Mouse (Mus musculus): Measurements from ENCODE around the gene Igfbp5. TPM values are rescaled to one million over a fixed set of nuclear protein-coding genes. Genes with fewer than 3 reads are reported as not detected.

Igfbp5 gene
- total RNA-seq, 2 experiments from 2014 or later: 69.7 to 72.5 TPM

DNA sequence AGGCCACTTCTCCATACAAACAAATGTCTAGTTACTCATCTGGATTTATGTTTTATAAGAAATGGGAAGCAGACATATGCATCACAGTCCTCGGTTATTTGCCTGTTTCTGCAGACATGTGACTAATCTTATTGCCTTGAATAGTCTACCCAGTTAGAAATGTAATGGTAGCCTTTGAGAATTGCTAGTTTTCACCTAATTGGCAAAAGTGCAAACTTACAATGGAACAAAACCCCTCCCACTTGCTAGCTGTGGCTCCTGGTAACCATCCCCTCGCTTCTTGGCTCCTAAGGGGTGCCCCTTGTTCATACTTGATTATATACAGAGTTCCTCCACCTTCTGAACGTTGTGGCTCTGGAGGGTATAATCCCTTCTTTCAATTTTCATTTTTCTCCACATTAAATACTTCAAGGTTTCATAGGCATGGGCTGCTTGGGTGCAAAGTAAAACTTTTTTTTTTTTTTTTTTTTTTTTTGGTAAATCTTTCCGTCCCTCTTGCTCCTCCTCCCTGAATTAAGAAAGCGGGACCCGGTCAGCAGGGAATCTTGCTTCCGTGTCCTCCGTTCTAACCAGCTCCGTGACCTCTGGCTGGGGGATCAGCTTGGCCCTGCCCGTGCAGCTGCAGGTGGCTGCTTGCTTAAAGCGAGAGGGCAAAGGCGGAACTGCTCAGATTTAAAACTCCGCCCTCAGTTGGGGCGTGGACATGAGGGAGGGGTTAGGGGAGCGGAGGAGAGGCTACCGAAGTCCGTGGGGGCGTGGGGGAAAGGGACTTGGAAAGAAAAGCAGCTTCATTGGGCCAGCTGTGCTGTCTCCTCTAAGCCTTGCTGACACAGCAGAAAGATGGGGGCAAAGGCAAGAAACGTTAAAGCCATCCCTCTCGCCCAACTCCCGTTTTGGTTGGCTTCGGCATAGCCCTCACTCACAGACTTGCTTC is 4.7 kb downstream of the Igfbp5 start:
- DNase-seq (ENCODE audit: extremely low spot score in 1 of 2, low spot score in 1 of 2): peak in 1 of 2 experiments; percentile 44

DNA sequence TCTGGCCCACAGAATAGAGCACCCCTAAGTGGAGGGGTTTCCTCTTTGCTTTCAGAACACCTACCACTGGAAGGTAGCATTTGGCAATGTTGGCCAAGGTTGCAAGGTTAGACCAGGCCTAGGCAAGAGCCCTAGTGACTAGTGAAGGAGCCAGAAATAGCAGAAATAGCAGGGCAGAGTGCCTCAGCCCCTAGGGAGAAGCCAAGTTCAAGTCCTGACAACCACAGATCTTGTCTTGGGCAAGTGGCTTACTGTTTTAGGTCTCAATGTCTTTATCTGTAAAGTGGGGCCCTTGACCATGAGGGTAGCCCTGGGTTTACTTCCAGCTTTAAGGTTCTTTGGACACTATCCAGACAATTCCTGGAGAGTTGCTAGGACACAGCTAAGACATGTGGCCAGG is 5.4 kb downstream of the Igfbp5 start:
- DNase-seq (ENCODE audit: extremely low spot score in 1 of 2, low spot score in 1 of 2): no peak

DNA sequence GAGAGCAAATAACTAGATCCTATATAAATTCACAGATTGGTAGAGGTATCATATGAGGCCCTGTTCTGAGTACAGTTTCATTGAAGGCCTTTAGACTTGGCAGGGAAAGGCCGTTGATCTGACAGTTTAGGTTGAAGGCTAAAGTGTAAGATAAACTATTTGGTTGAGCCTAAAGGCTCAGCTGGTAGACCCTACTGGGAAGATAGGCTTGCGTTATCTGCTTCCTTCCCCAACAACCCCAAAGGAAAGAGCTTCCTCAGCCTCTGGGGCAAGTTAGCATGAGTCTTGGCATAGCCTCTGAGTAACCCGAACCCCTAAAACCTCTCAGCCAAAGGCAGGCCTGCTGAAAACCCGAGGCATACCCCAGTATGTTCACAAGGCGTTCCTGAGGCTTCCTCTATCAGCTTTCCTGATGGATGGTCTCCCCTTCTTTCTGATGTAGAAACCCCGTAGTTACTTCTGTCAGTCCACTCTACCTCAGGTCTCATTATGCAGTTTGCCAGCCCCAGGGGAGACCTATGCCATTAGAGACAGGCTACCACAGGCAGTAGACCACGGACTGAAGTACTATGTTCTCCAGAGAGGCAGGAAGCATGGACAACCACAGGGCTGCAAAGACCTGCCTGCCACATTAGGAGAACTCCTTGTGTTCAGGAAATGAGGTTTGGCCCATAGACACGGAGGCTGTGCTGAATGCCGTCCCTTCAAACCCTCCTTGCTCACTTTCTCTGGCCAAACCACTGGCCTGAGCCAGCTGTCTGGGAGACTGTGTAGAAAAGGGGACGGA is 6.1 kb downstream of the Igfbp5 start:
- no peak for DNase-seq (ENCODE audit: extremely low spot score in 1 of 2, low spot score in 1 of 2)

DNA sequence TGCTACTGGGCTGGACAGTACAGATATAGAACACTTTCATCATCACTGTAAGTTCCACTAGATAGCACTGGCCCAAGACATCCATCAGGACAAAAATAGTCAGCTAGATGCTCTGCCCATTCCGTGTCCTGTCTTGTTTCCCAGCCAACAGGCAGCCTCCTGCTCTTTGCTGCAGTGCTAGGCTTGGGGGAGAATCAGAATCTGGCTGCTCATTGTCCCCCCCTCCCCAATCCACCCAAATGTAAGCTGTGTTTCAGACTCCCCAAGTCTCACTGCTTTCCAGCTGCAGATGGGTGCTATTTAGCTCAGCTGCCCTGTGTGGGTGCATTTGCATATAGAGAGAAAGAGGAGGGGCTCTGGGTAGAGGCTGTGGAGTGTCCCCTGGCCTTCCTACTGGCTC is 7.3 kb downstream of the Igfbp5 start:
- no peak for DNase-seq (ENCODE audit: extremely low spot score in 1 of 2, low spot score in 1 of 2)

DNA sequence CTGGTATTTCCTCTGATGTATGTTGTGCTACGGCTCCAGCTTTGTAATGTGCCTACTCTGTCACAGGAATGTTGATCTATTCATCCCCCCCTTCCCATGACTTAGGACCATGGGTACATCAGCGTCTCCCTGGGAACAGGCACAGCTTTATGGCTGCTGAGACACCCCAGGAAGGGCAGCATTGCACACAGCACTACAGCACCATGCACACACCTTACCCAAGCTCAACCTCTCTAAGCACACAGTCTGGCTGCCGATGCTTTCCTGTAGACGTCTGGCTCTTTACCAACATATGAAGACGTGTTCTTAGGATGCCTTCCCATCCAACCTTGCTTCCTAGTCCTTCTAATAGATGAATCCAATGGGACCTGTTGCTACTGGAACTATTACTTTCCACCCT is 8.3 kb downstream of the Igfbp5 start:
- DNase-seq (ENCODE audit: extremely low spot score in 1 of 2, low spot score in 1 of 2): no peak

DNA sequence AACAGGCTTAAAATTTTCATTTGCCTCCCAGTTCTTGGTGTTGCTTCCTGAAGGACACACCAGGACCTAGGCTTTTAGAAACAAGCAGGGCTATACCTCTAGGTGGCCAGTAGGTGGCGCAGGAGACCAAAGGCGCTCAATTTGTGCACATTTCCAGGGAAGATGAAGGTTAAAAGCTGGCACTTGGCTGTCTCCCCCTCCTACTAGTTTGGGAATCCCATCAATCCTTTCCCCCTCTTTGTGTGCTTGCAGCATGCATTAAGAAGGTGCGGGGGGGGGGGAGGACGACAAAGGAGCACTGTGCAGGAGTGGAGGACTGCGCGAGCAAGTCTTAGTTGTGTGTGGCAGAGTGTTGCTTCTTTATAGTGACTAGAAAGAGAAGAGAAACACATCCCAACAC is 8.8 kb downstream of the Igfbp5 start:
- DNase-seq (ENCODE audit: extremely low spot score in 1 of 2, low spot score in 1 of 2): peak; percentile 73 to 92

DNA sequence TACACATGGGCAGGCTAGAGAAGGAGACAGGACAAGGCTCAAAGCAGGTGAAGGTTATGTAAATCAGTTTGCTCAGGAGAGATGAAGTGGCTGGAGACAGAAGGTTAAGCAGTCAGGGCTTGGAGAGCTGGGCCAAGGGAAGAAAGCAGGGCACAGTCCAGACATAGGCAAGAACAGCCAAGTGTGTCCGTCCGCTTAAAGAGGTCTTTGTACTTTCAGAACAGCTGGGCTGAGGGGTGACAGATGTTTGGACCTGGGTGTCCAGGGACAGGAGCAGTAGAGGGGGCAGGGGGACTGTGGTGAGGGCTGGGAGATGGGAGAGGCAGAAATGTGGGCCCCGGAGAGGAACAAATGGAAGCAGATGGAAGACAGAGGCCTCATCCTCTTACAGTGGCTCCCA is 10.4 kb downstream of the Igfbp5 start:
- DNase-seq (ENCODE audit: extremely low spot score in 1 of 2, low spot score in 1 of 2): no peak

DNA sequence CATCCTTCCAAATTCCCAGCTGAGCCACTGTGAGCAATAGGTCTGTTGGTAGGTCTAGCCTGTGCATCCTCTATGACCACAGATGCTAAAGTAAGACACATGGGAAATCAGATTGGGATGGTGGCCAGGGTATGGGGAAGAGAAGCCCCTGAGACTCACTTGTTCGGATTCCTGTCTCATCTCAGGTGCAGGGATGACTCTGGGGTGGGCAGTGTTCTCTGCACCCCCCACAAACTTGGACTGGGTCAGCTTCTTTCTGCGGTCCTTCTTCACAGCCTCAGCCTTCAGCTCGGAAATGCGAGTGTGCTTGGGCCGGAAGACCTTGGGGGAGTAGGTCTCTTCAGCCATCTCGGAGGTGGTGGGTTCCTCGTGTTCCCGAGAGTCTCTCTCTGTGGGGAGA is 11.0 kb downstream of the Igfbp5 start:
- no peak for DNase-seq (ENCODE audit: extremely low spot score in 1 of 2, low spot score in 1 of 2)

DNA sequence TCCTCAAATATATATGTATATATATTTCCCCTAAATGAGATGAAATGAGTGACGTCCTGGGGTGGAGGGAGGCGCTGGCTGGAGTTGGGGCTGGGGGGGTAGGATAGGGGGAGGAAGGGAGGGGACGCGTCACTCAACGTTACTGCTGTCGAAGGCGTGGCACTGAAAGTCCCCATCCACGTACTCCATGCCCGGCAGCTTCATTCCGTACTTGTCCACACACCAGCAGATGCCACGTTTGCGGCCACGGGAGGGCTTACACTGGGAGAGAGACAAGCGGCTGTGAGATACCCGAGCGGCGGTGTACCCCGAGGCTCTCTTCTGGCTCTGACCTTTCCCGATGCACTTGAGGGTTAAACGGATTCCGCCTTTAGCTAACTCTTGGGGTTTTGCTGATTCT is 12.4 kb downstream of the Igfbp5 start:
- DNase-seq (ENCODE audit: extremely low spot score in 1 of 2, low spot score in 1 of 2): no peak

DNA sequence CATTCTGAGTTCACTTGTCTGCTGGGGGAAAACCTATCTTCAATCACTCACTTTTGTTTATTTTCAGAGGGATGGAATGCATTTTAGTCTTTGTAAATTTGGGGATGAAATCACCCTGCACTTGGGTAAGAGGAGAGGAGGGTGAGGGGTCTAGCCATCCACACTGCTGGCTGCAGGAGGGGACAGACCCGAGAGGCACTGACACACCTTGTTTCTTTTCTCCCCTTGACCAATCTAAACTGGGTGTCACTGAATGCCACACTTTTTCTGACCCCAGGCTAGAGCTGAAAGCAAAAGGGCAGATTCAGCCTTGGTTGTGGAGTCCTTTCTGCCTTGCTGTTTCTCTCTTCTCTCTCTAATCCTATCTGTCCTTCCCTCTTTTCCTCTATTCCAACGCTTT is 13.0 kb downstream of the Igfbp5 start:
- no peak for DNase-seq (ENCODE audit: extremely low spot score in 1 of 2, low spot score in 1 of 2)

DNA sequence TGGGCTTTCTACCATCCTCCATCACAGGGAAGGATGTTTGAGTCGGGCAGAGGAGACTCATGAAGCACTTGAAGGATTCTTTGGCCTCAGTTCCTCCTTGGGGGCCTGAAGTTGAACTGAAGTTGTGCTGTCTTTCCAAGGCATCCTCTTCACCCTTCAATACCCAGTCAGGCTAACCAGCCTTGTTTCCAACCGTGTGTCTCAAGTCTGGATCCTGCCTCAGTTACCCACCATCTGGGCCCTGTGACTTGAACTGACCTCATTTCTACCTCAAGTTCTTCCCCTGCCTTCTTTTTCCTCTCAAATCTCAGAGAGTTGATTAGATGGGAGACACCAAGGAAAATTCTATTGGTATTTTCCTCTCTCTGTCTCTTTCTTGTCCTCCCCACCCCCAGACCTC is 14.2 kb downstream of the Igfbp5 start:
- DNase-seq (ENCODE audit: extremely low spot score in 1 of 2, low spot score in 1 of 2): no peak

DNA sequence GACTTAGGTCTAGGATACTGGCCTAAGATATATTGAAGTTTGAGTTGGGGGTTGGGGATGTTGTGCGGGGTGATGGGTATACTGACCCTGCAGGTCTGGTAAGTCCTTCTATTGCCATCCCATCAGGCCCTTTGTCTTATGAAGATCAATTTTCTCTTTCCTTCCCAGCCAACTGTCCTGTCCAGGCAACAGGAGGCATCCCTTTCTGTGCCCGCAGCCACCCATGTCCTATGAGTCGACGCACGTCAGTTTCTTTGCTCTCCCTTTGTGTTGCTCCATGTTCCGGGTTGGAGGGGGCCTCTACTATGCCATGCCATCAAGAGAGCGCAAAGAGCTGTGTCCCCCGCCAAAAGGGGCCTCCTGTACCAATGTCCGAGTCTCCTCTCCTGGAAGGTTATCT is 14.7 kb downstream of the Igfbp5 start:
- no peak for DNase-seq (ENCODE audit: extremely low spot score in 1 of 2, low spot score in 1 of 2)

DNA sequence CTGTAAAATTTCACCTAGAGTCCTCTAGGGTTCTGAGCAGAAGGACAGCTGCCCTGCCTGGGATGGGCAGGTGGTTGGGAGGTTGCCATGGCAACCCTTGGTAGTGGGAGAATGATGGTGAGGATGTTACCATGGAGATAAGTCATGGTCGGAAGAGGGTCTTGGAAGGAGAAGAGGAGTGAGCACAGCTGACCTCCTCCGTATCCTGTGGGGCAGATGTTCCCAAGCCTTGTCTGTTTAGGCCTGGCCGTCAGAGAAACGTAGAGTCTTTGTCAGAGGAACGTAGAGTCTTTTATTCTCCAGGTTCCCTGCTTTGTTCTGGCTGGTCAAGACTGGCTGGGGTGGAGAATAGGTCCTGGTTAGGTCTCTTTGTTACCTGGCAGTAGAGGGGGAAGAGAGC is 15.8 kb downstream of the Igfbp5 start:
- no peak for DNase-seq (ENCODE audit: extremely low spot score in 1 of 2, low spot score in 1 of 2)

DNA sequence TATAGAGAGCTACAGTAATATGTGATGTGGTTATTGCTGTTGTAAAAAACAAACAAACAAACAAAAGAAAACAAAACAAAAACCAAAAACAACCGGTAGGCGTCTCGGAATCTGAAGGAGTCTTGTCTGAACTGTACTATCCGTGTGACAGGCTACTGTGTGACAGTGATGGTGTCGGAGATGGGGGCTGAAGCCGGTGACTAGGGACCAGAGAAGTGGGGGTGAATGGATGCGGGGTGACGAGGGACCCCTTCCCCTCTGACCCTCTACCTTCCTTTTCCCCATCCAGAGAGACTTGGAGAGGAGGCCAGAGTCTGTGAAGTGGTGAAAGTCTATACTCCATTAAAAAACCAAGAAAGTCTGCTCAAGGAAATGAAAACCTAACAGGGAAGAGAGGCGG is 16.4 kb downstream of the Igfbp5 start:
- no peak for DNase-seq (ENCODE audit: extremely low spot score in 1 of 2, low spot score in 1 of 2)

DNA sequence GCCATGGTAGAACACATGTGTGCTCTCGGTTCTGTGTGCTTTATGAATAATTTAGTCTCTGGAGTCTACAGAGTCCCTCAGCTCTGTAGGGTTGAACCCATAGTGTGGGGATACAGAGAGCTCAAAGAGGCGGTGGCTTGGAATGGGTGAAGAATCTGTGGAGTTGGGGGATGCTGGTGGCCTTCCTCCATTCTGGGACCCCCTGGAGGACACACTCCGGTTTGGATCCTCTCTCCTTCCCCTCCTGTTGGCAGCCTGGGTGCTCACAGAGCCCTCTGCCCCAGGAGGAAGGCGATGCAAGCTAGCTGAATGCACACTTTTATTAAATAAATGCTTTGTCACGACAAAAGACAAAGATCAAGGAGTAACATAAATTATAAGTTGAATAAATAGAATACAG is 17.1 kb downstream of the Igfbp5 start:
- DNase-seq (ENCODE audit: extremely low spot score in 1 of 2, low spot score in 1 of 2): no peak

DNA sequence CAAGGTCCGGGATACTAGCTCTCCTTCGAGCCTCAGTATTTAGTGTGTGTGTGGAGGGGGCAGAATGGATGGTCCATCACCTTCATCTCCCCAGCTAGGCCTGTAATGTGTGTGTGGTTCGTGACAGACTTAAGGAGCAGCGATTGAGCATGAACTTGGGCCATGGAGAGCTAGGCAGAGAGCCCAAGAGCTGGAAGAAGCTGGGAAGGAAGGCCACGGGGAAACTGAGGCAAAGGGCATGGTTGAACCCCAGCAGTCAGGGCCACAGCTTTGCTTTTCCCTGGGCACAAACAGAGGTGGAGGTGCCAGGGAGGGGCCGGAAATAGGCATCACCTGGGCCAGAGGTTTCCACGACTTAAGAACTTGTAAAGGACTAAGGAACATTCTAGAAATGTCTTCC is 17.5 kb downstream of the Igfbp5 start:
- no peak for DNase-seq (ENCODE audit: extremely low spot score in 1 of 2, low spot score in 1 of 2)

DNA sequence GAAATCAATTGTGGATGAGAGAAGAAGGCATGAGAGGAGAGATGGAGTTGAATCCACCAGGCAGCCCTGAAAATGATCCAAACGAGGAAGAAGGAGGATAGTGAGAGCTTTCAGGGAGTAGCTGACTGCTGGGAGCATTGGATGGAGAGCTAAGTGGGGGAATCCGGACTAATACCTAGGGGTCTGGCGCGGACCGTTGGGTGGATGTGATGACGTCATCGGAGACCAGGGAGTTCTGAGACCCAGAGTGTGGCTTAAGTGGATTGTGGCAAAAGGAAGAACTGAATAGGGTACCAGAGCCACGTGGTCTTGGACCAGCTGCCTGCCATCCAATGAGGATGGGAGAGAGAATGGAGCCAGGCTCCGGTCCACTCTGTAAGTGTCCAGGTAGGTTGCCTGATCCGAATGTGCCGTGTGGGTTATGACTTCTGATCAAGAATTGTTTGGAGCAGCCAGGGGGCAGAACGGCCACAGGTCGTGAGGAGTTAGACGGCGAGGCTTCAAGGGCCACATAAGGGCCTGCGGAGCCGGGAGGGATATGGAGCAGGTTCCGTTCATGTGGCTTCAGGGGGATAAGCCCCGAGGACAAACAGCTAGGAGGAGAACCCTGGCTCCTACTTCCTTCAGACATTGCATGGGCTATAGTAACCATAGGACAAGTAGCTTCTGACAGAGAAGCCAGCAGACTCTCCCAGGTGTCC is 18.3 kb downstream of the Igfbp5 start:
- no peak for DNase-seq (ENCODE audit: extremely low spot score in 1 of 2, low spot score in 1 of 2)

DNA sequence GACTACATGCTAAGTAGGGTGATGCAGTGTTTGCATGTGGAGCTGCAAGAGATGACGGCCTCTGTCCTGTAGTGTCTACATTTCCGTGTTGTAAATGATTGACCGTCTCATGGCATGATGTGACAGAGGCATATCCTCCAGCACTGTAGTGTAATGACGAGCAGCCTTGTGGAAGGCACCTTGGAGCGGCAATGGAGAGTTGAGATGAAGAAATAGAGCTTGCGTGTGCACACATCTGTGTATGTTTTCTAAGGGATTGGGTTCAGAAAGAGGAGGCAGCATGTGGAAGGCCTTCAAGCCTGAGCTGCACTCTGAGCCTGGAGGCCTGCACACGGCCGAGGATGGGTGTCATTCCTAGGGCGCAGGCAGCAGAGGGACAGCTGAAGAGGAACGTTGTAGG is 19.0 kb downstream of the Igfbp5 start:
- no peak for DNase-seq (ENCODE audit: extremely low spot score in 1 of 2, low spot score in 1 of 2)

DNA sequence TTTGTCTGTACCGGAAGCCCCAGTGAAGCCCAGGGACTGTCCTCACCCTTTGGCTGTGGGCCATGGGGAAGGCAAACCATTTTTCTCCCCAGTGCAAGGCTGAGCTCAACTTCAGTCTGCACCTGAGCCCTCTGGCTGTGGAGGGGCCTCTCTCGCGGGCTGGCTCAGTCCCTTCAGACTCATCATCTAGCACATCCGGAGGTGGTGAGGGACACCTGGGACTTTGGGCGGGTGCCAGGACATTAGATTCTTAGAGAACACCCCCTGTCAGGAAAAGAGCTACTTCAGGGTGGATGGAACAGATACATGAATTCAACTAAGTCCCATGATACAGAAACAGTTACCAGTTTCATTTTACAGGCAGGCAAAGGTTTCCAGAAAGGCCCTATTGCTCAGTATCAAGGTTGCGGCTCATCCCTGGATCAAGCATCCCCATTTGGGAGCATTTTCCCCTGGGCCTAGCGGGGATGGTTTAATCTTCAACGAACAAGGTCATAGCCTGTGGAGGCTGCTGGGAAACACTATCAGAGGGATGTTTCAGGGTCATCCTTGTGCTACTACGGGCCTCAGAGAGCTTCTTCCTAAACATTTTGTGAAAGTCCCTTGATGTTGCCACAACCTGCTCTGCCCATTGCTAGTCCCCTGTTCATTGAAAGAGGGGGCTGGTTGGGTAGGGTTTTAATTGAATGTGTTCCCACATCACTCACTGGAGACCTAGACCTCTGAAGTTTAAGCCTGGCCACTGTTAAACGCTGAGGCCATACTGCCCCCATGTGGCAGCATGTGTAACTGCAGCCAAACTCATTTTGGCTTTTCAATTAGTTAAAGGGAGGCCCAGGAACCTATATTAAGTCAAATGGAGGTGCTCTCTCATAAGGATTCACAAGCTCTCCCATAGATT is 20.1 kb downstream of the Igfbp5 start:
- DNase-seq (ENCODE audit: extremely low spot score in 1 of 2, low spot score in 1 of 2): peak in 1 of 2 experiments; percentile 52

DNA sequence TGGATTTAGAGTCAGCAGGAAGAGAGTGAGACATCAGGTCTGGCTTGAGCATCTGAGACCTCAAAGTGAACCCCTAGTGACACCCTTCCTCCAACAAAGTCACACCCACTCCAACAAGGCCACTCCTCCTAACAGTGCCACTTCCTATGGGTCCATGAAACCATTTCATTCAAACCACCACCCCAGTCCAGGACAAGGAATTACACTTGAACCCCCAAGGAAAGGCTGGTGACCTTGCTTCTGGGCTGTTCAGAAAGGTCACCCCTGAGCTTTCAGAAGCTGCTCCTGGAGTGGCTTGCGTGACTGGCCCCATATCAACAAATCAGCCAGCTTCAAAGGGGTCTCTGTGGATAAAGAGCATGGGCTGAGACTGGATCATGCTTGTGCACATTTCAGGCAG is 20.9 kb downstream of the Igfbp5 start:
- DNase-seq (ENCODE audit: extremely low spot score in 1 of 2, low spot score in 1 of 2): no peak
